Mouse (Mus musculus): ENCODE results near the gene Angptl8.
"Not testable (repeated sequence)": the region's sequence is repeated elsewhere in the genome, so short reads cannot be mapped to it uniquely, and the experiment has no call there.

Angptl8 gene

DNA sequence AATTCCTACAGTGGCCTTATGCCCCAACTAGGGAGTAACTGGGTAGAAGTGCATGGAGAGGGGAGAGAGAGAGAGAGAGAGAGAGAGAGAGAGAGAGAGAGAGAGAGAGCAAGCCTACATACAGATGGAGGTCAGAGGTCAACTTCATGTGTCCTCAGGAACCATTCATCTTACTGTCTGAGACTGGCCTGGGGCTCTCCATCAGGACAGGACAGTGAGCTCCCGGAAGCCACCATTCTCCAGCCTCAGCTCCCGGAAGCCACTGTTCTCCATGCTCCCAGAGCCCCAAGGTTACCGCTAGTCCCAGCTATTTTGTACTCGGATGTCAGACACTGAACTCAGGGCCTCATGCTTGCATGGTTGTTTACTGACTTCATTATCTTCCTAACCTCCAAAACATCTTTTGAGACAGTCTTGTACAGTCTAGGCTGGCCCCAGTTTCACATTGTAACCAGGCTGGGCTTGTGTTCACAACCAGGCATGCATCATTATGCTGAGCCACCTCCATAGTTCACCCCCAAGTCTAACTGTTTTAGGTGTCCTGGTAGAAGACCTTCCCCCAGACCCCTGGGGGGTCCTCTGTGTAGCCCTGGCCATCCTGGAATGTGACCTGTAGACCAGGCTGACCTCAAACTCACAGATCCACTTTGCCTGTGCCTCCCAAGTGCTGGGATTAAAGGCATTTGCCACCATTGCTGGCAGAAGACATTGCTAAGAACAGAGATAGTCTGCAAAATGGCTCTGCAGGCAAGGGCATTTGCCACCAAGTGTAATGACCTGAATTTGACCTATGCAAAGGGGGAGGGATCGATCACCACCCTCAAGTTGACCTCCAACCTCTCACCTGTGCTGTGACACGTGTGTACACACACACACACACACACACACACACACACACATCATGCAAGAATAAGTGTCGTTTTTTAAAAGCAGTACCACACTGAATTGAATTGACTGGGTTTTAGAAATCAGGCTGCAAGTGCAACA lies 14.7 kb downstream of the Angptl8 start:
- DNase-seq = peak; percentile 41

DNA sequence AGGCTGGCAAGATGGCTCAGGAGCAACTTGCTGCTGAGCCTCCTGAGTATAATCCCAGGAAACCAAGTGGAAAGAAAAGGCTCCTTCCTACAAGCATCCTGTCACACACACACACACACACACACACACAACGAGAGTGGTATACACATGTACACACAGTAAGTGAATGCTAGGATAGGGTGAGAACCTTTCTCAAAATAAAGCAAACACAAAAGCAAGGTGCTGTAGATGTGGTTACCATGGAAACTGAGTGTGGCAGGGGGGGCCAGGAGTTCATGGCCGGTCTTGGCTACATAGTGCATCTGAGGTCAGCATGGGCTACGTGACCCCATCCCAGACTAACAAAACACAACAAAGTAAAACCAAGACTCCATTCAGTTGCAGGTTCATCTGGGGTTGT lies 15.8 kb downstream of the Angptl8 start:
- DNase-seq = peak; percentile 33

DNA sequence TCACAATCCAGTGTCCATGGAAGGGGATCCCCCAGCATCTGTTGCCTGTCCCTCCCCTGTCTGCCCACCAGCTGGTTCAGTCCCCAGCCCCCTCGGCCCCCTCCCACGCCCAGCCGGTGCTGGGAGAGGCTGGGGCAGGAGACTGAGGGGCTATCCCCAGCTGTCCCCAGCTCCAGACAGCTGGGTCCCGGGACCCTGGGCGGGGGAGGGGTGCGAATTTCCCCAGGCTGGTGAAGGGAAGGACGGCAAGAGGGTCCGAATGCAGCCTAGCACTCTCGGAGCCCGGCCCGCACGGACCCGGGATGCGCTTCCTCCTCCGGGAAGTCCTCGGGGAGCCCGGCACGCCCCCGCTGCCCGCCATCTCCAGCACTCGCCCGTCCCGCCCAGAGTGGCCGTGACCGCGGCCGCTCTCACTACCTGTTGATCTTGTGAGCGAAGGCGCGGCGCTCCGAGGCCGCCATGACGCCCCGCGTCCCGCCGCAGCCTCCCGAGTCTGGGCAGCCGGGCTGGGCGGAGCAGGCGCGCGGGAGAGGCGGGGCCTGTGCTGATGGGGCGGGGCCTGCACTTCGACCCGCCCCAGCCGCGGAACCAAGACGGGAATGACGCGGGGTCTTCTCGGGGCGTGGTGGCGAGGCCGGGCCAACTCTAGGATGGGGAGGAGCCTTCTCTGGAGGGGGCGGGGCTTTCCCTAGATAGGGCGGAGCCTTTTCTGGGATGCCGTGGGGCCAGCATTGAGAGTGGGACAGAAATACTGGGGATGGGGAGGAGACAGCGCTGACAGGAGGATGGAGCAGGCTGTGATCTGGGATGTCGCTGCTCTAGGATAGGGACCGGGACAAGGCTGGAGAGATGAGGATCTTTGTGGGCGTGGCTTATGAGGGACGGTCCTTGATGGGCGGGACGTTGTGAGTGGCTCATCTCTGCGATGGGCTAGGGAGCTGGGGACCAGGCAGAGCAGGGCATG lies 17.1 kb downstream of the Angptl8 start, which contains the start of gene Dock6:
TSS of gene Dock6 (minus strand) at position 508 of the 964 bp plus-strand sequence.
- peak; percentile 95 for DNase-seq

DNA sequence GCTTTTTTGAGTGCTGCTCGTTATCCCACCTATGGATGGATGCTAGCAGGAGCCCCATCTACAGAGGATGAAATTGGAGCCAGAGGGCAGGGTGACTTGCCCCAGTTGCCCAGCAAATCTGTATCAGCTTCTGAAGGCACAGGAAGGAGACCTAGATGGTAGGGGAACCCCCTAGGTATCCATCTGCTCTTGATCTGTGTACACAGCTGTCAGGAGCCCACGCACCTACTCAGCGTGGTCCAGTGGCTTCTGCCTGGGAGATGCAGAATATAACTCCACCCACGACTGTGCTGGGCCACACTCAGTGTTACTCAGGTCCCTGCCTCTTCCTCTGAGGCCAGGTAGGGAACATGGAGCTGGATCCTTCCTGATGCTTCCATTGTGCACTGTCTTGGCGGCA lies 18.7 kb downstream of the Angptl8 start:
- DNase-seq = no peak

DNA sequence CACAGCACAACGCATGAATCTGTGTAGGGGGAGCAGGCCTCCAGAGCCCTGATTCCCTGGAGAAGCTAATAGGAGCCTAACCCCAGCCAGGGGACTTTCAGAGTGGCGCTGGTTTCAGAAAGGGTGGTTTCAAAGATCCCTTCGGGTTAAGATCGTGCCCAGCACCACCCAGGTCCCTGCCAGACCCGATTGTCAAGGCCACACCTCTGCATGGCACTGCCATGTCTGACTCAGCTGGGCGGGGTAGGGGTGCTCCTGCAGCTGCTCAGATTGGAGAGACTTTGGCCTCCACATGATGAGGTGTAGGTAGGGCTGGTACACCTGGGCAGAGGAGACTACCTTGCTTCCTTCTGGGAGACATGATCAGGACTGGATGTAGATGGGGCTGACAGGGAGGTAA lies 19.6 kb downstream of the Angptl8 start:
- no peak for DNase-seq

DNA sequence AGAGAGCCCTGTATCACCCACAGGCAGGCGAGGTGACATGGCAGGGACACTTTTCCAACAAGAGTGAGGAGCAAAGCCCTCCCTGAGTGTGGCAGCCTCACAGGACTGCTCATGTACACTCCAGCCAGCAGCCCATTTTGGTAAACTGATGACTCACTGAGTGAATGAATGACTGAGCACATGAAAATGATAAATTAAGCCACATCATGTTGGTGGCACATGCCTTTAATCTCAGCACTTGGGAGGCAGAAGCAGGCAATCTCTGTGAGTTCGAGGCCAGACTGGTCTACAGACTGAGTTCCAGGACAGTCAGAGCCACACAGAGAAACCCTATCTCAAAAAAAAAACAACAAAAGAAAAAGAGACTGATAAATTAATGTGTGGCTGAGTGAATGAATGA lies 22.2 kb downstream of the Angptl8 start:
- no peak for DNase-seq

DNA sequence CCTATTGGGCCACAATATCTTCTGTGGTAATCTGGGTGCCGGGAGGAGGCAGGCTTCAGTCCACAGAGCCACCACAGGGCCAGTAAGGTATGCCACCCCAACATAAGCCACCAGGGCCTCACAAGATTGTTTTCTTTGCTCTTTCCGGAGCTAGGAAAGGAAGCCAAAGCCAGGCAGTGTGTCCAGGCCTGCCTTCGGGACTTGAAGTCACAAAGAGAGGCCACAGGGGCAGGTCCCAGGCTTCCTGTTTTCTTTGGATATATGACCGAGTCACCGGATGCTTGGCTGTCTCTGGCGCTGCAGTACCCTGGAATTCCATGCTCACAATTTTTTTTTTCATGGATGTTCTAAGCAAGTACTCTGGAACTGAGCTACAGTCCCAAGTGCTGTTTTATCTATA lies 22.8 kb downstream of the Angptl8 start:
- peak; percentile 90 for DNase-seq

DNA sequence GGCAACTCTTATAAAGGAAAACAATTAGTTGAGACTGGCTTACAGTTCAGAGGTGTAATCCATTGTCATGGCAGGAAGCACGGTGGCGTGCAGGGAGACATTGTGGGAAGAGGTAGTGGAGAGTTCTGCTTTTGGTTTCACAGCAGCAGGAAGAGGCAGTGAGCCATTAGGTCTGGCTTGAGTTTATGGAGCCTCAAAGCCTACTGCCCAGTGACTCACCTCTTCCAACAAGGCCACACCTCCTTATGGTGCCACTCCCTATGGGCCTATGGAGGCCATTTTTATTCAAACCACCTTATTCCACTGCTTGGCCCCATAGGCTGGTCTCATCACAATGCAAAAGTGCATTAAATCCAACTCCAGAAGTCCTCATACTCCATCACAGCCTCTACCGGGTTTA lies 24.3 kb downstream of the Angptl8 start:
- DNase-seq = no peak

DNA sequence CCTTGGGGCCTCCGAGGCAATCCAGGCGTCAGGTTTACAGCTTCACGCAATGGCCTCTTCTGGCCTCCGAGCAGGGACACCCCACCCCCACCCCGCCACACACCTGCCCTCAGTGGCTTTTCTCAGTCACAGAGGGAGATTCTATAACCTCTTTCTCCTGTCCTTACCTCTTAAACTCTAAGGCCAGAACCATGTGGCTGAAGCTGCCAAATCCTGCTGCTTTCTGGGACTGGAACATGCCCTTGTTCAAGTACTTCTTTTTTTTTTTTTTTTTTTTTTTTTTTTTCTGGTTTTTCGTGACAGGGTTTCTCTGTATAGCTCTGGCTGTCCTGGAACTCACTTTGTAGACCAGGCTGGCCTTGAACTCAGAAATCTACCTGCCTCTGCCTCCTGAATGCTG lies 25.0 kb downstream of the Angptl8 start:
- DNase-seq = not testable (repeated sequence)

DNA sequence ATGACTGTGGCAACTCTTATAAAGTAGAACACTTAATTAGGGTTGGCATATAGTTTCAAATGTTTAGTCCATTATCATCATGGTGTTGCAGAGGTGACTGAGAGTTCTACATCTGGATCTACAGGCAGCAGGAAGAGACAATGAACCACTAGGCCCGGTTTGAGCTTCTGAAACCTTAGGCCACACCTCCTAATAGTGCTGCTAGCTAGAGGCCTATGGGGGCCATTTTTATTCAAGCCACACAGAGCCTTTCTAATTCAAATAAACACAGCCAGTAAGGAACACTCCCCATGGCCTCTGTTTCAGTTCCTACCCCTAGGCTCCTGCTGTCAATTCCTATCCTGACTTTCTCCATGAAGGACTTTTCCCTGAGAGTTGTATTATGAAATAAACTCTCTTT lies 26.9 kb downstream of the Angptl8 start:
- no peak for DNase-seq

DNA sequence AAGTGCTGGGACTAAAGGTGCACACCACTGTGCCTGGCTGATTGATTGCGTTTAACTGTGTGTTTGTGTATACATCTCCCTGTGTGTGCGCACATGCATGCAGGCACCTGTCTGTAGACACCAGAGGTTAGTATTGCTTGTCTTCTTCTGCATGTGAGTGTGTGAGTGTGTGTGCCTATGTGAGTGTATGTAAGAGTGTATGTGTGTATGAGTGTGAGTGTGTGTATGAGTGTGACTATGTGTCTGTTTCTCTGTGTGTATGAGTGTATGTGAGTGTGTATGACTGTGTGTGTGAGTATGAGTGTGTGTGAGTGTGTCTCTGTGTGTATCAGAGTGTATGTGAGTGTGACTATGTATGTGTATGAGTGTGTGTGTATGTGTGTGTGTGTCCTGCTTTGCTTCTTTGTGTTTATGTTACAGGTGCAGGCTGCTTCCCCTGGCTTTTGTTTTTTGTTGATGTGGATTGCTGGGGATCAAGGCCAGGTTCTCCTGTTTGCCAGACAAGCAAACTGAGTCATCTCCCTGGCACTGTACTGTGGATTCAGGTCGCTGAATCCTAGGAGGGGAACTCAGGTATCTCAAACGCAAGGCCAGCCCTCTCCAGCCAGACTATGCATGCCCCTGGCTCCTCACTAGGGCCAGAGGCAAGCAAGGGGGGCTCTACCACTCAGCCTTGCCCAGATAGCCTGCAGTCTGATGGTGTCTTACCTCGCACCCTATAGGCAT lies 30.5 kb downstream of the Angptl8 start:
- DNase-seq = no peak

DNA sequence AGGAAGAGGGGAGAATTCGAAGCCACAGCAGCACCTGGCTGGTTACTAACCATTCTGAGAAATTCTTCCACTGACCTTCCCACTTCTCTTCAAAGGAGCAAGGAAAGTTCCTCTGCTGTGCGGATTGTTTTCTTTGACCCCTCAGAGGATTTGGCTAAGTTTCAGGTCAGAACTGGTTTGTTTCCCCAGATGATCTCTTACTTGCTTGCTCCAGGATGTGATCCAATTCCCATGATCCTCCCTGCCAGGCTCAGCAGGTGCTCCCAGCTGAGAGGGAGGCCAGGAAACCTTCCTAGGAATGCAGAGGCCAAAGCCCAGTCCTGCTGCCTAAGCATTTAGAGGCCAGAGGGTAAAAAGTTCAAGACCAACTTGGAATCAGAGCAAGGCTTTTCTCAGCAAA lies 31.3 kb downstream of the Angptl8 start:
- peak; percentile 81 for DNase-seq

DNA sequence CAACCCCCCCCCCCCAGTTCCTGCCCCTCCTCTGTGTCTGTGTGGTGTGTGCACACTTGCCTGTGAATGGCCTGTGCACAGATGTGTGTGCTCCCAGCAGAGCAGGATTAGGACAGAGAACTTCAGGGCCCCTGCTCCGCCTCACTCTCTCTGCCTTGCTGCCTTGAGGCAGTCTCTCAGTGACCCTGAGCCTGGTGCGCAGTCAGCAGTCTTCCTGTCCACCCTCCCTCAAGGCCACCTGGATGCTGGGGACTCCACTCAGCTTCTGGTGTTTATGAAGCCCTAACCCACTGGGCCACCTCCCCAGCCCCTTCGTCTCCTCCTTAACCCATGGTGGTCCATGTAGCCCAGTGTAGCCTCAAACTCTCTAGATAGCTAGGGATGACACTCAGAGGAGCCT lies 32.4 kb downstream of the Angptl8 start:
- no peak for DNase-seq

DNA sequence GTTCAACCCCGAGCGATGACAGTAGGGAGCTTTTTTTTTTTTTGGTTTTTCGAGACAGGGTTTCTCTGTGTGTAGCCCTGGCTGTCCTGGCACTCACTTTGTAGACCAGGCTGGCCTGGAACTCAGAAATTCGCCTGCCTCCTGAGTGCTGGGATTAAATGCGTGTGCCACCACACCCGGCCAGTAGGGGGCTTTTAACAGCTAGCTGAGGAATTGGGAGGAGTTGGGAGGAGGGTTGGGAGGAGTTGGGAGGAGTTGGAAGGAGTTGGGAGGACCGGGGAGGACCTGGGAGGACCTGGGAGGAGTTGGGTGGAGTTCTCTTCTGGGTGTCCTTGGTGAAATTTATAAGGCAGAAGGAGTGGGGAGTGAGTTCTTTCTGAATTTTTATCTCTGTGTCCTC lies 34.0 kb downstream of the Angptl8 start:
- peak; percentile 77 for DNase-seq

DNA sequence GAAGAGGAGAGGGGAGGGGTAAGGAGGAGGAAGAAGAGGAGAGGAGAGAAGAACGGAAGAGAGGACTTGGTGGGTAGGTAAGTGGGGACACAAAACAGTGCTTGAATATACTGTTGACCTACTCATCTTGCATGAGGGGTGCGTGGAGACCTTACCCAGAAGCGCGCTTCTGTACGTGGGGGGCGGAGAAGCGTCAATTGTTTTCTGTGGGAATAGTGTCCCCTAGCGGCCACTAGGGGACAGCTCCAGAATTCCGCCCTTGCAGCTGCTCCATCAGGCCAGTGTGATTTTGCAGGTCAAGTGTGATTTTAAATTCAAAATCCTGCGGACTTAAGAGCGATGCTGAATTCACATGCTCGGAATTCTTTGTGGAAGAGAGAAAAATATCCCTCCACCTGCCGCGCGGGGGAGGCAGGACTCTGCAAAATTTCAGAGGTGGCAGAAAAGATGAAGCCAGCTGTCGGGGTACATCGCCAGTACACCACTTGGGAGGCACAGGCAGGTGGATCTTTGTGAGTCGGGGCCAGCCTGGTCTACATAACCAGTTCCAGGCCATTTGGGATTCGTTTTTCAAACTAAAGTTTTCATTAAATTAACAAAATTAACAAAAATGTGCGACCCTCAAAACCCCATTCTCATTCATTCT lies 35.7 kb downstream of the Angptl8 start:
- peak; percentile 69 for DNase-seq

DNA sequence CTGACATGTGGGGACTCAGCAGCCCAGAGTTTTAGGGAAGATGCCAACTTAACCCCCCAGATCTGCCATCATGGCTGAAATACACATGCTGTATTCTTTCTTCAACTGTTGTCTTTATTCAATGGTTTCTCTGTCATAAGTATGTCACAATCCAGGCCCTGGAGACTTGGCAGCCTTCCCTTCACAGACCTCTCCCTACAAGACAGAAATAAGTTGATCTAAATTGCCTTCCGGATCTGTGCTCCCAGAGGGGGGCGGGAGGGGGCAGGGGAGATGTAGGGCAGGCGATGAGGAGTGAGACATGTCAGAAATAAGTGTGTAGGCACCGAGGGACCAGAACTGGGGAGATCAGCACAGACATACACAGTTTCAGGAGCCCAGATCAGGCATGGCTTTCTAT lies 36.9 kb downstream of the Angptl8 start:
- DNase-seq = no peak

DNA sequence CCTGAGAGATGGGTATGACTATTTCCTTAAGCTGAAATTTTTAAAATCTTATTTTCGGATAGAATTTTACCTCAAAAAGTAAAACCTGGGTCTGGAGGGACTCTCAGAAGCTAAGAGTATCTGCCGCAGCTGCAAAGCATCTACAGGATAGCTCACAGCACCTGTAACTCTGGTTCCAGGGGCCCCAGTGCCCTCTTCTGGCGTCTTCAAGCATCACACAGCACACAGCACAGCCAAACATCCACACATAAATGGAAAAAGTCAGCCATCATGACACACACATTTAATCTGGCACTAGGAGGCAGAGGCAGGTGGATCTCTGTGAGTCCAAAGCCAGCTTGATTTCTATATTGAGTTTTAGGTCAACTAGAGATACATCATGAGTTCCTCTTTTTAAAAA lies 41.3 kb downstream of the Angptl8 start:
- DNase-seq = no peak

Data from kidney, postnatal 14 days (tissue).